Mouse (Mus musculus): Measurements from ENCODE around the gene Crtc3. TPM values are rescaled to one million over a fixed set of nuclear protein-coding genes. Genes with fewer than 3 reads are reported as not detected.
A peak's percentile ranks its signal among the peaks of the same experiment; 100 is the strongest.

Gene Crtc3
- polyA plus RNA-seq, 1 experiment from 2014 or later, result 13.8 TPM

GRCm38 (mm10) chr7:80586161-80586560 is 102.5 kb downstream of the Crtc3 start:
- Histone ChIP-seq H3K4me3 (no peak overlapping the region), H3K9me3 (replicated peaks) (no peaks in the 10 kb centered on the region), H3K27ac (no peak overlapping the region), H3K4me2 (replicated peaks) (no peak overlapping the region), H3K9ac (no peak overlapping the region), H3K36me3 (peaks cover 22% of the 10 kb centered on the region), H3K4me1 (peaks cover 16% of the 10 kb centered on the region), H3K27me3 (0 out of 2 replicates have a peak, but pooled peaks cover 3% of the 10 kb centered on the region)
- no peak for ATAC-seq (ENCODE audit: low FRiP score)
- WGBS, result 68% methylated on average over 4 of the region's 4 CpGs

GRCm38 (mm10) chr7:80585380-80585779 is 103.3 kb downstream of the Crtc3 start:
- WGBS, result 91% methylated on average over 9 of the region's 9 CpGs

GRCm38 (mm10) chr7:80583981-80584380 is 104.7 kb downstream of the Crtc3 start:
- no peak overlapping the region for H3K9ac ChIP-seq
- 0 out of 2 replicates have a peak, but pooled peaks have one; percentile 39 for ATAC-seq (ENCODE audit: low FRiP score)
- 43% methylated on average over 6 of the region's 6 CpGs for WGBS
- no peak overlapping the region for H3K27ac ChIP-seq
- no peak overlapping the region for H3K4me3 ChIP-seq
- no peak overlapping the region for H3K4me2 ChIP-seq (replicated peaks)
- no peaks in the 10 kb centered on the region for H3K9me3 ChIP-seq (replicated peaks)
- 0 out of 2 replicates have a peak, but pooled peaks cover 3% of the 10 kb centered on the region for H3K27me3 ChIP-seq
- H3K4me1 ChIP-seq, result peaks cover 16% of the 10 kb centered on the region
- H3K36me3 ChIP-seq, result peaks cover under 1% of the 10 kb centered on the region; the same call in 1 of the 2 replicates

More at GRCm38 (mm10) chr7:80585380-80585779, 103.3 kb downstream of the Crtc3 start:
- 0 out of 2 replicates have a peak, but pooled peaks cover 3% of the 10 kb centered on the region for H3K27me3 ChIP-seq
- H3K9me3 ChIP-seq (replicated peaks), result no peaks in the 10 kb centered on the region
- H3K27ac ChIP-seq, result no peak overlapping the region
- no peak overlapping the region for H3K4me3 ChIP-seq
- no peak overlapping the region for H3K9ac ChIP-seq
- peaks cover 15% of the 10 kb centered on the region for H3K36me3 ChIP-seq
- H3K4me2 ChIP-seq (replicated peaks), result no peak overlapping the region
- no peak for ATAC-seq (ENCODE audit: low FRiP score)
- peaks cover 16% of the 10 kb centered on the region for H3K4me1 ChIP-seq

- no peak overlapping the region for H3K27ac ChIP-seq
- H3K9ac ChIP-seq, result no peak overlapping the region
- no peak overlapping the region for H3K4me2 ChIP-seq (replicated peaks)
- H3K4me3 ChIP-seq, result no peak overlapping the region
- H3K36me3 ChIP-seq, result no peaks in the 10 kb centered on the region
- WGBS, result 72% methylated on average over 20 of the region's 20 CpGs
- no peaks in the 10 kb centered on the region for H3K9me3 ChIP-seq (replicated peaks)
- H3K4me1 ChIP-seq, result peaks cover 16% of the 10 kb centered on the region
- H3K27me3 ChIP-seq, result 0 out of 2 replicates have a peak, but pooled peaks cover 3% of the 10 kb centered on the region
- no peak for ATAC-seq (ENCODE audit: low FRiP score)
Measured at GRCm38 (mm10) chr7:80582821-80583451, 105.7 kb downstream of the Crtc3 start.

- WGBS, result 34% methylated on average over 6 of the region's 6 CpGs
- Histone ChIP-seq H3K27ac (no peak overlapping the region), H3K9ac (no peak overlapping the region), H3K4me1 (peaks cover 3% of the 10 kb centered on the region; the same call in 1 of the 2 replicates), H3K27me3 (no peaks in the 10 kb centered on the region), H3K4me2 (replicated peaks) (no peak overlapping the region), H3K36me3 (no peaks in the 10 kb centered on the region), H3K9me3 (replicated peaks) (no peaks in the 10 kb centered on the region), H3K4me3 (no peak overlapping the region)
- ATAC-seq (ENCODE audit: low FRiP score), result no peak
Measured at GRCm38 (mm10) chr7:80580368-80580767, 108.3 kb downstream of the Crtc3 start.

- Histone ChIP-seq H3K36me3 (no peaks in the 10 kb centered on the region), H3K9ac (no peak overlapping the region), H3K27ac (no peak overlapping the region), H3K4me1 (no peaks in the 10 kb centered on the region), H3K4me3 (no peak overlapping the region), H3K27me3 (no peaks in the 10 kb centered on the region), H3K4me2 (replicated peaks) (no peak overlapping the region), H3K9me3 (replicated peaks) (no peaks in the 10 kb centered on the region)
- no peak for ATAC-seq (ENCODE audit: low FRiP score)
- WGBS, result 75% methylated on average over 14 of the region's 14 CpGs
Measured at GRCm38 (mm10) chr7:80577417-80577980, 111.2 kb downstream of the Crtc3 start.

GRCm38 (mm10) chr7:80576626-80577025 is 112.1 kb downstream of the Crtc3 start:
- Histone ChIP-seq H3K36me3 (no peaks in the 10 kb centered on the region), H3K9ac (no peak overlapping the region), H3K27me3 (no peaks in the 10 kb centered on the region), H3K27ac (no peak overlapping the region), H3K9me3 (replicated peaks) (no peaks in the 10 kb centered on the region), H3K4me3 (no peak overlapping the region), H3K4me1 (no peaks in the 10 kb centered on the region), H3K4me2 (replicated peaks) (no peak overlapping the region)
- ATAC-seq (ENCODE audit: low FRiP score), result no peak
- WGBS, result 69% methylated on average over 3 of the region's 3 CpGs

- H3K4me1 ChIP-seq, result peaks cover 2% of the 10 kb centered on the region; the same call in 1 of the 2 replicates
- WGBS, result 91% methylated on average over 9 of the region's 9 CpGs
- H3K4me3 ChIP-seq, result no peak overlapping the region
- ATAC-seq (ENCODE audit: low FRiP score), result no peak
- no peaks in the 10 kb centered on the region for H3K27me3 ChIP-seq
- H3K9ac ChIP-seq, result no peak overlapping the region
- no peaks in the 10 kb centered on the region for H3K36me3 ChIP-seq
- no peak overlapping the region for H3K27ac ChIP-seq
- H3K9me3 ChIP-seq (replicated peaks), result no peaks in the 10 kb centered on the region
- no peak overlapping the region for H3K4me2 ChIP-seq (replicated peaks)
Measured at GRCm38 (mm10) chr7:80575750-80576149, 112.9 kb downstream of the Crtc3 start.

GRCm38 (mm10) chr7:80573076-80573475 is 115.6 kb downstream of the Crtc3 start:
- Histone ChIP-seq H3K36me3 (no peaks in the 10 kb centered on the region), H3K4me3 (no peak overlapping the region), H3K27me3 (no peaks in the 10 kb centered on the region), H3K4me1 (peaks cover 4% of the 10 kb centered on the region; the same call in 1 of the 2 replicates), H3K27ac (no peak overlapping the region), H3K4me2 (replicated peaks) (no peak overlapping the region), H3K9me3 (replicated peaks) (no peaks in the 10 kb centered on the region), H3K9ac (no peak overlapping the region)
- ATAC-seq (ENCODE audit: low FRiP score), result no peak
- 57% methylated on average over 3 of the region's 3 CpGs for WGBS

GRCm38 (mm10) chr7:80567982-80568381 is 120.7 kb downstream of the Crtc3 start:
- WGBS, result 75% methylated on average over 8 of the region's 8 CpGs
- no peaks in the 10 kb centered on the region for H3K36me3 ChIP-seq
- no peaks in the 10 kb centered on the region for H3K27me3 ChIP-seq
- no peak overlapping the region for H3K27ac ChIP-seq
- H3K4me3 ChIP-seq, result no peak overlapping the region
- H3K4me2 ChIP-seq (replicated peaks), result no peak overlapping the region
- no peak for ATAC-seq (ENCODE audit: low FRiP score)
- H3K9ac ChIP-seq, result no peak overlapping the region
- no peaks in the 10 kb centered on the region for H3K9me3 ChIP-seq (replicated peaks)
- H3K4me1 ChIP-seq, result peaks cover 4% of the 10 kb centered on the region; the same call in 1 of the 2 replicates

- no peak overlapping the region for H3K27ac ChIP-seq
- no peaks in the 10 kb centered on the region for H3K27me3 ChIP-seq
- 66% methylated on average over 5 of the region's 5 CpGs for WGBS
- no peak overlapping the region for H3K4me2 ChIP-seq (replicated peaks)
- H3K9ac ChIP-seq, result no peak overlapping the region
- no peaks in the 10 kb centered on the region for H3K36me3 ChIP-seq
- no peaks in the 10 kb centered on the region for H3K4me1 ChIP-seq
- H3K4me3 ChIP-seq, result no peak overlapping the region
- H3K9me3 ChIP-seq (replicated peaks), result no peaks in the 10 kb centered on the region
- no peak for ATAC-seq (ENCODE audit: low FRiP score)
Measured at GRCm38 (mm10) chr7:80561931-80562330, 126.7 kb downstream of the Crtc3 start.

GRCm38 (mm10) chr7:80561271-80561670 is 127.4 kb downstream of the Crtc3 start:
- H3K36me3 ChIP-seq, result no peaks in the 10 kb centered on the region
- no peak overlapping the region for H3K27ac ChIP-seq
- H3K27me3 ChIP-seq, result no peaks in the 10 kb centered on the region
- H3K9me3 ChIP-seq (replicated peaks), result no peaks in the 10 kb centered on the region
- H3K4me1 ChIP-seq, result no peaks in the 10 kb centered on the region
- no peak overlapping the region for H3K4me3 ChIP-seq
- H3K9ac ChIP-seq, result no peak overlapping the region
- H3K4me2 ChIP-seq (replicated peaks), result no peak overlapping the region
- 78% methylated on average over 9 of the region's 9 CpGs for WGBS
- ATAC-seq (ENCODE audit: low FRiP score), result no peak

GRCm38 (mm10) chr7:80558572-80558971 is 130.1 kb downstream of the Crtc3 start:
- Histone ChIP-seq H3K27ac (no peak overlapping the region), H3K36me3 (no peaks in the 10 kb centered on the region), H3K9ac (no peak overlapping the region), H3K4me3 (no peak overlapping the region), H3K27me3 (no peaks in the 10 kb centered on the region), H3K4me2 (replicated peaks) (no peak overlapping the region), H3K9me3 (replicated peaks) (no peaks in the 10 kb centered on the region), H3K4me1 (no peaks in the 10 kb centered on the region)
- whole genome bisulfite sequencing, result 59% methylated on average over 5 of the region's 5 CpGs
- ATAC-seq (ENCODE audit: low FRiP score), result no peak
